Mouse (Mus musculus) inflammation-experienced regulatory T-cells, adult 6 months (primary cell): ENCODE data around the gene Ntm. TPM values are rescaled to one million over a fixed set of nuclear protein-coding genes. Genes with fewer than 3 reads are reported as not detected.

Experiments used
- ATAC-seq: one replicate; pipeline ENCODE4 v1.8.0; 2017
- polyA plus RNA-seq, 3 experiments: library from polyadenylated mRNA; unstranded; fragments of 100-300 nt; shearing (Covaris generic); gene quantifications; one replicate each; pipeline ENCODE4 v1.2.1; 2017

The Ntm gene
- polyA plus RNA-seq, 3 experiments from 2014 or later, result not detected

- ATAC-seq, result no peak
Observed at GRCm38 (mm10) chr9:29796281-29796680, 166.7 kb downstream of the Ntm start.

- ATAC-seq, result no peak
Observed at GRCm38 (mm10) chr9:29791199-29791915, 171.6 kb downstream of the Ntm start.

GRCm38 (mm10) chr9:29790017-29790416 lies 172.9 kb downstream of the Ntm start:
- no peak for ATAC-seq

- ATAC-seq, result no peak
Observed at GRCm38 (mm10) chr9:29788855-29789254, 174.1 kb downstream of the Ntm start.

- no peak for ATAC-seq
Observed at GRCm38 (mm10) chr9:29787408-29787807, 175.5 kb downstream of the Ntm start.

- no peak for ATAC-seq
Observed at GRCm38 (mm10) chr9:29782697-29783096, 180.2 kb downstream of the Ntm start.

- ATAC-seq, result no peak
Observed at GRCm38 (mm10) chr9:29779739-29780138, 183.2 kb downstream of the Ntm start.

GRCm38 (mm10) chr9:29776951-29777350 lies 186.0 kb downstream of the Ntm start:
- ATAC-seq, result no peak

- no peak for ATAC-seq
Observed at GRCm38 (mm10) chr9:29776542-29776941, 186.4 kb downstream of the Ntm start.

- no peak for ATAC-seq
Observed at GRCm38 (mm10) chr9:29776030-29776429, 186.9 kb downstream of the Ntm start.

GRCm38 (mm10) chr9:29772625-29773388 lies 190.1 kb downstream of the Ntm start:
- ATAC-seq, result no peak

GRCm38 (mm10) chr9:29771870-29772269 lies 191.1 kb downstream of the Ntm start:
- ATAC-seq, result no peak

GRCm38 (mm10) chr9:29771071-29771785 lies 191.7 kb downstream of the Ntm start:
- no peak for ATAC-seq

- no peak for ATAC-seq
Observed at GRCm38 (mm10) chr9:29769361-29769760, 193.6 kb downstream of the Ntm start.

GRCm38 (mm10) chr9:29765990-29766980 lies 196.7 kb downstream of the Ntm start:
- ATAC-seq, result no peak

- no peak for ATAC-seq
Observed at GRCm38 (mm10) chr9:29763338-29763737, 199.6 kb downstream of the Ntm start.

- no peak for ATAC-seq
Observed at GRCm38 (mm10) chr9:29761952-29762586, 200.9 kb downstream of the Ntm start.

- no peak for ATAC-seq
Observed at GRCm38 (mm10) chr9:29761511-29761910, 201.4 kb downstream of the Ntm start.

- ATAC-seq, result no peak
Observed at GRCm38 (mm10) chr9:29759940-29760339, 203.0 kb downstream of the Ntm start.

- ATAC-seq, result no peak
Observed at GRCm38 (mm10) chr9:29759060-29759459, 203.9 kb downstream of the Ntm start.

- ATAC-seq, result no peak
Observed at GRCm38 (mm10) chr9:29754374-29754773, 208.6 kb downstream of the Ntm start.

GRCm38 (mm10) chr9:29751396-29751795 lies 211.5 kb downstream of the Ntm start:
- ATAC-seq, result no peak
